Mouse (Mus musculus) intestine, embryonic 14.5 days (tissue): ENCODE data around the gene Mmp14. TPM values are rescaled to one million over a fixed set of nuclear protein-coding genes. Genes with fewer than 3 reads are reported as not detected.
A peak's percentile ranks its signal among the peaks of the same experiment; 100 is the strongest.

Source experiments
- ATAC-seq: fragments of 200-750 bp; cut with Nextera tagmentation; replicated peaks from 2 replicates; pipeline ENCODE4 v1.8.0; 2017; ENCODE audit warnings: low read depth, moderate number of reproducible peaks, moderate TSS enrichment, moderate library complexity; ENCODE audit not compliant: low FRiP score, low TSS enrichment
- DNase-seq: peaks from one replicate; pipeline ENCODE4 v3.0.0-alpha.2; 2018; ENCODE audit warnings: low spot score
- H3K27ac ChIP-seq: fragments of 300-500 bp; sonication (generic); 2 replicates; pipeline ENCODE4 v1.5.1; 2014; ENCODE audit warnings: low read depth, mild to moderate bottlenecking, control low read depth
- H3K27me3 ChIP-seq: fragments of 300-500 bp; sonication (generic); replicated peaks from 2 replicates; pipeline ENCODE4 v1.6.1; 2014; ENCODE audit warnings: low read length, control low read depth; ENCODE audit not compliant: control insufficient read depth, insufficient read depth
- H3K36me3 ChIP-seq: fragments of 300-500 bp; sonication (generic); 2 replicates; pipeline ENCODE4 v1.6.1; 2014; ENCODE audit warnings: low read length, control low read depth; ENCODE audit not compliant: control insufficient read depth, insufficient read depth
- H3K4me1 ChIP-seq: fragments of 300-500 bp; sonication (generic); replicated peaks from 2 replicates; pipeline ENCODE4 v1.6.1; 2014; ENCODE audit warnings: low read length, control low read depth, mixed read lengths; ENCODE audit not compliant: control insufficient read depth, insufficient read depth
- H3K4me2 ChIP-seq: fragments of 300-500 bp; sonication (generic); 2 replicates; pipeline ENCODE4 v1.6.1; 2014; ENCODE audit warnings: low read length
- H3K4me3 ChIP-seq: fragments of 300-500 bp; sonication (generic); 2 replicates; pipeline ENCODE4 v1.5.1; 2014; ENCODE audit warnings: low read depth, low read length, control low read depth, mixed read lengths
- H3K9ac ChIP-seq: fragments of 300-500 bp; sonication (generic); 2 replicates; pipeline ENCODE4 v1.6.1; 2014; ENCODE audit warnings: mild to moderate bottlenecking, low read length
- H3K9me3 ChIP-seq: fragments of 300-500 bp; sonication (generic); 2 replicates; pipeline ENCODE4 v1.6.1; 2016; ENCODE audit warnings: low read length, control low read depth; ENCODE audit not compliant: control insufficient read depth
- WGBS: fragments of 180-500 bp; shearing (Covaris S2); extraction: QIAGEN DNeasy Blood & Tissue Kit; methylation state at CpG from one replicate; pipeline ENCODE4 v1.1.7; 2014; 5-methylcytosine and 5-hydroxymethylcytosine counted together
- polyA plus RNA-seq: library from polyadenylated mRNA; unstranded; fragments of >200 nt; fragmentation: Nextera tagmentation; extraction: Ambion mirVana; gene quantifications from 2 replicates; pipeline ENCODE4 v1.2.1, GENCODE M21; 2014

Gene Mmp14
- polyA plus RNA-seq, 1 experiment from 2014 or later = 133 TPM

DNA sequence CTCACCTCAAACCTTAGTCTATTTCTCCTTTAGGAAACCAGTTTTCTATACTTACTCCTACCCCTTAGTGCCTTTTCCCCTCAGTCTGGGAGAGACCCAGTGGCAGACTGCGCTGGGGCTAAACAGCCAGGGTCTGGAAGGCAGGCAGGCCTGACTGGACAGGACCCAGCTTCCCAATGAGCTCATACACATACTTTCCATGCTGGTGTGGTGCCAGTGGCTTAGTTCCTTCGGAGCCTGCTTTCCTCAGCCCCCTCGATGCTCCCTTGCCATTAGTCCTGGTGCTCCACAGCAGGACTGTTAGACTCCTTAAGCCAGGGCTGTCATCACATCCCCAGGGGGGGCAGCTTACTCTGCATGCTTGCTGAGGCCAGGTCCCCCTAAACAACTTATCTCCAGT, 14.1 kb downstream of the Mmp14 start:
- ATAC-seq = no peak

DNA sequence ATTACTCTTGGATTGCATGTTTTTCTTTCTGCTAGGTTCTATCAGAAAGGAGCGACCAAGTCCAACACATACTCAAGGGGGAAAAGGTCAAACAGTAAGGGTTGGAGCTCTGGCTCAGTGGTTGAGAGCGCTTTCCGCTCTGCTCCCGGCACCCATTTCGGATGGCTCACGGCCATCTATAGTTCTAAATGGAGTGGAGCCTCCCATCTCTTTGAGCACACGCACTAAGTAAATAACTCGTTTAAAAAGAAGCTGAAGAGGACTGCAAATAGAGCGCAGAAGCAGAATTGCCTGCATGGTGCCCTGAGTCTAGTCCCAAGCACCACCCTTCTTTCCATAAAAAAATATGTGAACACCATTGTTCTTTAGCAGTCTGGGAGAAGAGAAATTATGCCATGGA, 22.2 kb downstream of the Mmp14 start:
- DNase-seq = no peak
- Histone ChIP-seq H3K4me3 (no peak overlapping the region), H3K27ac (no peak overlapping the region)

More for the DNA sequence above, 14.1 kb downstream of the Mmp14 start:
- no peak overlapping the region for H3K4me3 ChIP-seq
- 56% methylated on average over 3 of the region's 3 CpGs for WGBS
- H3K9ac ChIP-seq = no peak overlapping the region
- no peak overlapping the region for H3K4me2 ChIP-seq
- H3K27me3 ChIP-seq = no peaks in the 10 kb centered on the region
- no peak for DNase-seq
- H3K4me1 ChIP-seq = peaks cover 12% of the 10 kb centered on the region; the same call in 1 of the 2 replicates
- peaks cover 20% of the 10 kb centered on the region for H3K36me3 ChIP-seq
- H3K27ac ChIP-seq = no peak overlapping the region
- no peaks in the 10 kb centered on the region for H3K9me3 ChIP-seq

DNA sequence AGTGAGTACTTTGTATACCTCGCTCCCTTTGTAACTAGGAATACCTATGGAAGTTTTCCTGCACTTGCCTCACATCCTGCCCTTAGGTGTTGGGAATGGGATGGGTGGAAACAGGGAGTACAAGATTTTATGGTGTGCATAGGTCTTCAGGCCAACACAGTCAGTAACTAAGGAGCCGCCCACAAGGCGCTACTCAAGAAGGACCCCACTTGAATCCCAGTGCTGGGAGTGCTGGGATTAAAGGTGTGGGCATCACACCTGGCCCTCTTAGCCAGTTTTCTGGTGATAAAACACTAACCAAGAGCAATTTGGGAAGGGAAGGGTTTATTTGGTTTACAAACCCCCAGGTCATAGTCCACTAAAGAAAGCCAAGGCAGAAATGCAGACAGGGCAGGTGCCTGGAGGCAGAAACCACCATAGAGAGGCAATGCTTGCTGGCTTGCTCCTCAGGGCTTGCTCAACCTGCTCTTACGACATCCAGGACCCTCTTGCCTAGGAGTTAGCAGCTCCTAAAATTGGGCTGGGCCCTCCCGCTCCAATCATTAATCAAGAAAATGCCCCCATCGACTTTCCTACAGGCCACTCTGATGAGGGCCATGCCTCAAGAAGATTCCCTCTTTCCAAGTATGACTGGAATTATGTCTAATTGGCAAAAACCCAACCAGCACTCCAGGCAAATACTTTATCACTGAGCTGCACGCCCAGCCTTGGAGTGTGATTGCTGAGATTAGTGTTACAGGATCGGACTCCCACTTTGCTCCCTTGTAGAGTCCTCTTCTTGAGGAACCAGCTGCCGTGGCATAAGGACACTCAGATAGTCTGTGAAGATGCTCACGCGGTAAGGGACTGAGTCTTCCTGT, 23.5 kb downstream of the Mmp14 start:
- Histone ChIP-seq H3K4me3 (no peak overlapping the region), H3K27ac (peak overlapping the region; percentile 52; the same call in 1 of the 2 replicates), H3K9ac (no peak overlapping the region), H3K27me3 (no peaks in the 10 kb centered on the region), H3K36me3 (no peaks in the 10 kb centered on the region), H3K4me1 (no peaks in the 10 kb centered on the region), H3K4me2 (no peak overlapping the region), H3K9me3 (no peaks in the 10 kb centered on the region)
- ATAC-seq (peak; percentile 58; the same call in 1 of the 2 replicates), DNase-seq (no peak)
- WGBS = 65% methylated on average over 11 of the region's 11 CpGs

More for the DNA sequence above, 22.2 kb downstream of the Mmp14 start:
- Histone ChIP-seq H3K27me3 (no peaks in the 10 kb centered on the region), H3K9ac (no peak overlapping the region), H3K36me3 (no peaks in the 10 kb centered on the region), H3K4me1 (no peaks in the 10 kb centered on the region; the same call in 1 of the 2 replicates), H3K4me2 (no peak overlapping the region), H3K9me3 (no peaks in the 10 kb centered on the region)
- no peak for ATAC-seq
- 88% methylated on average over 9 of the region's 9 CpGs for WGBS

DNA sequence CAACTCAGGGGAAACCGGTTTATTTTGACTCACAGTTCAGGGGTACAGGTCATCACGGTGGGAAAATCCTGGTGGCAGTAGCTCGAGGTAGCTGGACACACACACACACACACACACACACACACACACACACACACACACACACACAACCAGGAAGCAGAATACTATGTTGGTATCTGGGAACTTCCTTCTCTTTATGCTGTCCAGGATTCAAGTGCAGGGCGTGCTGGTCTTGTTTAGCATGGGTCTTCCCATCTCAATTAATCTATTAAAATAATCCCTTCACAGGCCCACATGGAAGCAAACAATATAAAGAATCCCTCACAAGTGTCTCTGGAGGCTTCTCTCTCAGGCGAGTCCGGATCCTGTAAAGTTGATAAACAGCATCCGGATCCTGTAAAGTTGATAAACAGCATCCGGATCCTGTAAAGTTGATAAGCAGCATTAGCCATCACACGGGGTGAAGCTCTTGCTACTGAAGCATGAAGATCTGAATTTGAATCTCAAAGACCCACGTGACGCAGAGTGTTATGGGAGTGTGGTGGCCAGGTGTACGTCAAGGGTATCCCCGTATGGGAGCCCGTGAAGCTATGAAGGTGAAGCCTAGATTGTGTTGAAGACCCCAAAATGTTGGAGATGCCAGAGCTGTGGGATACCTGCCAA, 26.6 kb downstream of the Mmp14 start:
- Histone ChIP-seq H3K36me3 (no peaks in the 10 kb centered on the region), H3K9ac (no peak overlapping the region), H3K4me2 (no peak overlapping the region), H3K4me1 (no peaks in the 10 kb centered on the region), H3K27ac (no peak overlapping the region), H3K9me3 (no peaks in the 10 kb centered on the region), H3K27me3 (no peaks in the 10 kb centered on the region), H3K4me3 (no peak overlapping the region)
- ATAC-seq = no peak
- 82% methylated on average over 14 of the region's 14 CpGs for WGBS
- DNase-seq = no peak

DNA sequence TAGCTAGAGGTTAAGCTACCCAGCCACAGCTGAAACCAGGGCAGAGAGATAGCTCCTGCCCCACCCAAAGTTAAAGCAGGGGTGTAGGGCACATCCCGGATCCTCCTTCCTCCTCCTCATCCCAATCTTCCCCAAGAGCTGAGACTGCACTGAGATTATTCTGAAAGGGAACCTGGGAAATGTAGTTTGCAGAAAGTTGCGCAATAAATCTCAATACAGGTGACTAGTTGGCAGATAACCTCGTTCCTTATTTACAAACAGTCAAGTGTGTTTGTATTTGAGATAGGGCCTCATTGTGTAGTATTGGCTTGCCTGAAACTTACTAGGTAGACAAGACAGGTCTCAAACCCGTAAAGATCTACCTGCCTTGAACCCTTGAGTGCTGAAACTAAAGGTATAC, 30.7 kb downstream of the Mmp14 start:
- DNase-seq (no peak), ATAC-seq (no peak)
- H3K4me1 ChIP-seq = peaks cover 9% of the 10 kb centered on the region
- WGBS = 67% methylated on average over 4 of the region's 4 CpGs
- H3K4me3 ChIP-seq = no peak overlapping the region
- no peak overlapping the region for H3K27ac ChIP-seq
- no peak overlapping the region for H3K9ac ChIP-seq
- no peaks in the 10 kb centered on the region for H3K27me3 ChIP-seq
- H3K36me3 ChIP-seq = peaks cover 7% of the 10 kb centered on the region; the same call in 1 of the 2 replicates
- no peaks in the 10 kb centered on the region for H3K9me3 ChIP-seq
- H3K4me2 ChIP-seq = no peak overlapping the region

DNA sequence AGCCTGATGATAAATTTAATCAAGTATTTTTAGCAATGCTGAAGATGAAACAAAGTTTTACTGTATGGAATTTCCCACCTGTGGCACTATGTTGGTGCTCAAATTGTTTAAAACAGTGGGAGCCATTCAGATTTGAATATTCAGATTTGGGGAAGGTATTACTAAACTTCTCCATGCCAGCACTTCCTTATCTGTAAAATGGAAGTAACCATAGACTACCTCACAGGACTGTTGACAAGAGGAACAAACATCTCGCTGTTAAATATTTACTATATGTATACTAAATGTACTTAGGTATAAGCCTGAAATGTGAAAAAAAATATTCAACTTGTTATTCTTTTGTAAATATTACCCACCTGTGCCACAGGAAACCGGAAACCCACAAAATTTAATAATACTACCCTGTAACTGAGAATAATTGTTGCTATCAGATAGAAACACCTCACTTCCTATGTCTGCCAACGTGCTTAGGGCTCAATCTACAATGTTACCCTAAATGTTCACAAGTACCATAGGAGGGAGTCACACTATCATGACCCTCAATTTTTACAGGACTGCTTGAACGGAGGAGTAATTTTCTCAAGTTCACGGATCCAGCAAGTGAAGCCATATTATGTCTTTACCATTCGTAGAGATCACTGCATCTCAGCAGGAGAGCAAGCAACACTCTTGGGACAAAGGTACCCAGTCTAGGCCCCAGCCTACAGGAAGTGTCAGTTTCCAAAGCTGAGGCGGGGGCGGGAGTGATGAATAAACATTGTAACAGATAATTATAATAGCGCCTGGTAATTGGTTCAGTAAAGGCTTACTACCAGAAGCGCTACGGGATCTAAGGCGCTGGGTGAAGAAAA, 31.9 kb downstream of the Mmp14 start:
- DNase-seq (no peak), ATAC-seq (peak; percentile 54; the same call in 1 of the 2 replicates)
- H3K9me3 ChIP-seq = no peaks in the 10 kb centered on the region
- H3K27ac ChIP-seq = peak overlapping the region; percentile 28
- no peaks in the 10 kb centered on the region for H3K27me3 ChIP-seq
- H3K4me2 ChIP-seq = peak overlapping the region; percentile 61
- 14% methylated on average over 12 of the region's 12 CpGs for WGBS
- peak overlapping the region; percentile 81 for H3K9ac ChIP-seq
- peak overlapping the region; percentile 88 for H3K4me3 ChIP-seq
- peaks cover 9% of the 10 kb centered on the region for H3K4me1 ChIP-seq
- peaks cover 19% of the 10 kb centered on the region for H3K36me3 ChIP-seq

DNA sequence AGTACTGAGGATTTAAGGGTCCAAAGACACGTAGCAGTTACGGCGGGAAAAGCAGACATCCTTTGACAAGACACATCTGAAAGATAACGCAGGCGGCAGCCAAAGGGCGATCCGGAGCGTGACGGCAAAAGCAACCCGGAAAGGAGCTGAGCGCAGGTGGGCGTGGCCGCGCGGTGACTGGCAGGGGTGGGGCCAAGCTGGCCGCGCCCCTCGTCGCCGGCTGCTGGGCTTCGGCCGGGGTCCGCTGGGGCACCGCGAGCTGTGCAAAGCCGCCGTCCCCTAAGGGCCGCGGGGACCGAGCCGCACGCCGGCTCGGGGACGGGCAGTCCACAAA, 32.5 kb downstream of the Mmp14 start, which contains the start of gene Lrp10:
Lrp10 (plus strand) TSS at position 179 of the 334 bp plus-strand sequence.
- DNase-seq = peak; percentile 91
- WGBS = 0% methylated on average over 27 of the region's 35 CpGs

DNA sequence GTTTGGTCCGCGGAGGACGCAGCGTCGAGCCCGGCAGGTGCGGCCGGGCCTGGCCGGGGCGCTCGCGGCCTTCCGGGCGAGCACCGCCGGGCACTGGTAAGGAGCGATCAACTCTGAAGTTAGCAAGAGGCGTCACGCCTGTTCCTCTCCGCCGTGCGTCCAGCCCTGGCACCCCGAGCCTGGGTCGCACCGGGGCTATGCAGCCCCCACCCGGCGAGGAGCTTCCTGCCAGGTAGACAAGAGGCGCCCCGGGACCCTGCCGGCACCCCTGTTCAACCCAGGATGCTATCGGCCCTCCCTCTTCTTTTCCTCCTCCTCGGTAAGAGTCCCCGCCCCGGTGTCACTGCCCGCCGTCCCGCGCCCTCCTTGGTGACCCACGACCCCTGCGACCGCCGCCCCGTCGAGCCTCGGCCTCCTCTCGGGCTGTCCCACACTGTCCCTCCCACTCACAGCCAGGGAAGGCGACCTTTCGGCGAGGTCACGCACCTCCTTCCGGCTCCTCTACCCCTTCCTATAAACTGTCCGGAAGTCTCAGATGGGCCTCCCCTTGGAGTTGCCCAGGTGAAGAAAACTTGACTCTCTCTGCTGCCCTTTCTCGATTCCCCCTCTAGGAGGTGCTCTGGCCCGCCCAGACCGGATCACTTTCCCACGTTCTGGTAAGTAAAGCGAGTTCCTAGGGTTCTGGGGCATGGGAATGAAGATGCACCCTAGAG, 33.0 kb downstream of the Mmp14 start:
- peak overlapping the region; percentile 88 for H3K4me3 ChIP-seq
- 1% methylated on average over 54 of the region's 57 CpGs for WGBS
- H3K4me2 ChIP-seq = peak overlapping the region; percentile 61
- peaks cover 30% of the 10 kb centered on the region for H3K36me3 ChIP-seq
- peak; percentile 85 for DNase-seq
- peak overlapping the region; percentile 28 for H3K27ac ChIP-seq
- H3K4me1 ChIP-seq = peaks cover 9% of the 10 kb centered on the region
- peak overlapping the region; percentile 81 for H3K9ac ChIP-seq
- ATAC-seq = peak; percentile 72
- H3K9me3 ChIP-seq = no peaks in the 10 kb centered on the region
- no peaks in the 10 kb centered on the region for H3K27me3 ChIP-seq

More for the DNA sequence above, 32.5 kb downstream of the Mmp14 start, which contains the start of gene Lrp10:
- peak within 1 kb of the TSS; percentile 88 for H3K4me3 ChIP-seq
- ATAC-seq = peak; percentile 86
- no peaks in the 10 kb centered on the region for H3K9me3 ChIP-seq
- H3K9ac ChIP-seq = peak within 1 kb of the TSS; percentile 81
- peak within 1 kb of the TSS; percentile 61 for H3K4me2 ChIP-seq
- H3K4me1 ChIP-seq = peaks cover 9% of the 10 kb centered on the region
- H3K27me3 ChIP-seq = no peaks in the 10 kb centered on the region
- peaks cover 24% of the 10 kb centered on the region for H3K36me3 ChIP-seq
- peak within 1 kb of the TSS; percentile 28 for H3K27ac ChIP-seq
